Mouse (Mus musculus): ENCODE measurements at regions not wholly inside any gene's neighbourhood (a gene's known extent, or its start where the extent isn't known, plus 50 kb on each side); places are given as distances from the start of the nearest gene placed in this dataset.

DNA sequence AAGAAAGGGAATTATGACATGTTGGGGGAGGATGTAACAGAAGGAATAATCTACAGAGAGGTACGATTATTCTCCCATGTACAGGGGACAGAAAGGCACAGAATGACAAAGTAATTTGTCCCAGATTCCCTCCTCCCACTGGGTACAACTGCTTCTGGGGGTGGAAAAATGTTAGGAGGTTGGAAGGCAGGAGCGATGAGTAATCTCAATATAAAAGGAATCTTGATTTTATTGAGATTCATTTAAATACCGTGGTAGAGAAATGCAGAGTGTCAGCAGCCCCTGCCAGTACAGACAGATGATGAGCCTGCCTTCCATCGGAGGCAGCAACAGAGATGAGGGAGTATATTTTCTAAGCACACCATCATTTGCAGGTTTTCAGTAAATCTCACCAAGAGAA lies 107.1 kb upstream of the Dpt start:
- TF ChIP-seq CTCF (IDR thresholded peaks at IDR 0.05; ENCODE audit: low read depth) = no peak
- no peak for TF ChIP-seq EP300 (IDR thresholded peaks at IDR 0.05; ENCODE audit: low read depth)
